Mouse (Mus musculus): ENCODE data around the gene Cd3d. TPM values are rescaled to one million over a fixed set of nuclear protein-coding genes. Genes with fewer than 3 reads are reported as not detected.

The Cd3d gene
- polyA plus RNA-seq, 1 experiment from 2014 or later, result not detected

- WGBS, result 69% methylated on average over 6 of the region's 6 CpGs
- H3K4me3 ChIP-seq (ENCODE audit: low read length), result no peak overlapping the region
- no peak overlapping the region for H3K9ac ChIP-seq (ENCODE audit: low read depth, low read length)
- no peaks in the 10 kb centered on the region for H3K9me3 ChIP-seq (ENCODE audit: control insufficient read depth, low read length)
- no peaks in the 10 kb centered on the region for H3K36me3 ChIP-seq (ENCODE audit: control insufficient read depth, insufficient read depth, low read length)
- ATAC-seq (ENCODE audit: low FRiP score, low TSS enrichment), result no peak
- no peak overlapping the region for H3K4me2 ChIP-seq (replicated peaks; ENCODE audit: low read depth, low read length)
- H3K27me3 ChIP-seq (ENCODE audit: control insufficient read depth, insufficient read depth, low read length), result no peaks in the 10 kb centered on the region
- no peak overlapping the region for H3K27ac ChIP-seq (ENCODE audit: low read depth, low read length)
- H3K4me1 ChIP-seq (ENCODE audit: control insufficient read depth, insufficient read depth, low read length), result 0 out of 2 replicates have a peak, but pooled peaks cover 5% of the 10 kb centered on the region
Observed at GRCm38 (mm10) chr9:44999171-44999570, 17.6 kb downstream of the Cd3d start.

DNA sequence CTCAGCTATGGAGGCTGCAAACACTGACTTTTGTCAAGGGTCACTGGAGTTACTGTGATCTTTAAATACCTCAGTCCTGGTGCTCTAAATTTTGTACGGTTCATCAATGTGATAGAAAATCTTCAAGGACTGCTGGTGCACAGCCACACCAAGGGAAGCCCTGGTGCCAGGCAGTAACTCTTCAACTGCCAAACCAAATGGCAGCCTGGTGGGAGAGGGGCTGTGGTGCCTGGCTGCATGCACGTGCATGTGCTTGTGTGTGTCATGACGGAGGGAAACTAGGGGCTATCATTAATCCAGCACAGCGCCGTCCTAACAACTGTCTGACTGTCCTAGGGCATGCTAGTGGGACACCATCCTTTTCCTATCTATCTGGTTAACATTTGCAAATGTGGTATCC, 18.2 kb downstream of the Cd3d start:
- 58% methylated on average over 5 of the region's 5 CpGs for WGBS
- no peaks in the 10 kb centered on the region for H3K27me3 ChIP-seq (ENCODE audit: control insufficient read depth, insufficient read depth, low read length)
- no peak overlapping the region for H3K4me2 ChIP-seq (replicated peaks; ENCODE audit: low read depth, low read length)
- H3K36me3 ChIP-seq (ENCODE audit: control insufficient read depth, insufficient read depth, low read length), result no peaks in the 10 kb centered on the region
- H3K27ac ChIP-seq (ENCODE audit: low read depth, low read length), result no peak overlapping the region
- ATAC-seq (ENCODE audit: low FRiP score, low TSS enrichment), result no peak
- 0 out of 2 replicates have a peak, but pooled peaks cover 5% of the 10 kb centered on the region for H3K4me1 ChIP-seq (ENCODE audit: control insufficient read depth, insufficient read depth, low read length)
- H3K9ac ChIP-seq (ENCODE audit: low read depth, low read length), result no peak overlapping the region
- H3K4me3 ChIP-seq (ENCODE audit: low read length), result no peak overlapping the region
- no peaks in the 10 kb centered on the region for H3K9me3 ChIP-seq (ENCODE audit: control insufficient read depth, low read length)

DNA sequence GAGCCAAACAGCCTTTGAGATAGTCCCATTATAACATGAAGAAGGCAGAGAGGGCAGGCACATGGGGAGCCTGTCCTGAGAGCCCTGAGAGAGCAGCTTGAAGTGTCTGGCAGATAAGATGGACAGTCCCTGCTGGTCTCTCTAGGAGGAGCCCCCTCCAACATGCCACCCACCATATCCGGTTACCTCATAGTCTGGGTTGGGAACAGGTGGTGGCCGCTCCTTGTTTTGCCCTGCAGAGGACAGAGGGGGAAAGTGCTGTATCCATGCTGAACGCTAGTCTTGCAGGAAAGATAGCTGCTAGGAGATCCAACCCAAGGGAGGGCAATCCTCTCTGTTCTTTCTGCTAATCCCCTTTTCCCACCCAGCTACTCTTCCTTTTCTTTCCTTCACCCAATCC, 18.7 kb downstream of the Cd3d start:
- WGBS, result 59% methylated on average over 3 of the region's 3 CpGs

GRCm38 (mm10) chr9:45007404-45007803, 25.8 kb downstream of the Cd3d start:
- H3K27me3 ChIP-seq (ENCODE audit: control insufficient read depth, insufficient read depth, low read length), result no peaks in the 10 kb centered on the region
- no peak overlapping the region for H3K9ac ChIP-seq (ENCODE audit: low read depth, low read length)
- H3K9me3 ChIP-seq (ENCODE audit: control insufficient read depth, low read length), result no peaks in the 10 kb centered on the region
- no peak overlapping the region for H3K4me2 ChIP-seq (replicated peaks; ENCODE audit: low read depth, low read length)
- no peak for ATAC-seq (ENCODE audit: low FRiP score, low TSS enrichment)
- H3K36me3 ChIP-seq (ENCODE audit: control insufficient read depth, insufficient read depth, low read length), result no peaks in the 10 kb centered on the region
- H3K27ac ChIP-seq (ENCODE audit: low read depth, low read length), result no peak overlapping the region
- no peak overlapping the region for H3K4me3 ChIP-seq (ENCODE audit: low read length)
- 81% methylated on average over 12 of the region's 12 CpGs for WGBS
- no peaks in the 10 kb centered on the region for H3K4me1 ChIP-seq (ENCODE audit: control insufficient read depth, insufficient read depth, low read length)

More for the DNA sequence above, 18.7 kb downstream of the Cd3d start:
- 0 out of 2 replicates have a peak, but pooled peaks cover 5% of the 10 kb centered on the region for H3K4me1 ChIP-seq (ENCODE audit: control insufficient read depth, insufficient read depth, low read length)
- H3K9ac ChIP-seq (ENCODE audit: low read depth, low read length), result no peak overlapping the region
- H3K4me2 ChIP-seq (replicated peaks; ENCODE audit: low read depth, low read length), result no peak overlapping the region
- 0 out of 2 replicates have a peak, but pooled peaks have one; percentile 35 for ATAC-seq (ENCODE audit: low FRiP score, low TSS enrichment)
- no peak overlapping the region for H3K27ac ChIP-seq (ENCODE audit: low read depth, low read length)
- H3K9me3 ChIP-seq (ENCODE audit: control insufficient read depth, low read length), result no peaks in the 10 kb centered on the region
- no peaks in the 10 kb centered on the region for H3K27me3 ChIP-seq (ENCODE audit: control insufficient read depth, insufficient read depth, low read length)
- no peak overlapping the region for H3K4me3 ChIP-seq (ENCODE audit: low read length)
- no peaks in the 10 kb centered on the region for H3K36me3 ChIP-seq (ENCODE audit: control insufficient read depth, insufficient read depth, low read length)

- no peak overlapping the region for H3K4me2 ChIP-seq (replicated peaks; ENCODE audit: low read depth, low read length)
- ATAC-seq (ENCODE audit: low FRiP score, low TSS enrichment), result no peak
- no peak overlapping the region for H3K9ac ChIP-seq (ENCODE audit: low read depth, low read length)
- no peaks in the 10 kb centered on the region for H3K36me3 ChIP-seq (ENCODE audit: control insufficient read depth, insufficient read depth, low read length)
- H3K27me3 ChIP-seq (ENCODE audit: control insufficient read depth, insufficient read depth, low read length), result no peaks in the 10 kb centered on the region
- 77% methylated on average over 4 of the region's 4 CpGs for WGBS
- H3K9me3 ChIP-seq (ENCODE audit: control insufficient read depth, low read length), result no peaks in the 10 kb centered on the region
- no peak overlapping the region for H3K4me3 ChIP-seq (ENCODE audit: low read length)
- no peaks in the 10 kb centered on the region for H3K4me1 ChIP-seq (ENCODE audit: control insufficient read depth, insufficient read depth, low read length)
- H3K27ac ChIP-seq (ENCODE audit: low read depth, low read length), result no peak overlapping the region
Observed at GRCm38 (mm10) chr9:45008342-45008741, 26.8 kb downstream of the Cd3d start.

DNA sequence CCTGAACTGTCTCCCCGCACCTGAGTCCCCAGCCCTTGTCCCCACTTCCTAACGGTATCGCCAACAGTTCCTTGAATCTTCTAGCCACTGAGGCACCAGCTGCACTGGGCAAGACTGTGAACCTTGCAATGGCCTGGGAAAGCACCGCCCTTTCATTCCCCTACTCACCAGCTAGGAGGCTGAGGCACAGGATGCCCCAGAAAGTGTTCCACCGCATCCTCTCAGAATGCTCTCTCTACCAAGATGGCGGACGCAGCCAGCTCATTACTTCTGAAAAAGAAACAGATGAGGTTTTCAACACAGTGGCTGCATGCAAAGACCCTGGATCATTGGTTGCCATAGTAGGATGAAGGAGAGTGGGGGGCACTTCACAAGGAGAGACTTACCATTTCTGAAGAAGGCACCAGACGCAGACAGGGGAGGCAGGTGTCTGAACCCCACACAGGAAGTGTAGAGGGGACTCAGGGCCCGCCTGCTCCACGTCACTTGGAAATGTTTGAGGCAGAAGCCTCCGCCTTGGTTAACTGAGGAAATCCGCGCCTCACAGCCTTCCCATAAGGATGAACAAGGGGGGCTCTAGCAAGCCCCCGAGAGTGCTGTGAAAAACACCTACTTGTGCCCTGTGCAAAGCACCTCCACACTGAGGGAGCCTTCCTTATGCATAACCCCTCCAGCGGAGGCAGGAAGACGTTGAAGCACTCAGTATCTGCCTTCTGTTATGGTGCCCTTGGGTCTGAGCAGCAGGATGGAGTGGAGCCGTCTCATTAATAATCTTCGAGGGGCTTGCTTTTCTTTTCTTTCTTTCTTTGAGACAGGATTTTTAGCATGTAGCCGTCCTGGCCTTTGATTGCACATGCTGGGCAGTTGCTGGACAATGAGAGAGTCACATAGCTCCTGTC, 27.8 kb downstream of the Cd3d start, which contains the start of gene Cd3e:
Cd3e (minus strand) TSS at position 448 of the 899 bp plus-strand sequence.
- Histone ChIP-seq H3K36me3 (ENCODE audit: control insufficient read depth, insufficient read depth, low read length) (no peaks in the 10 kb centered on the region), H3K9me3 (ENCODE audit: control insufficient read depth, low read length) (no peaks in the 10 kb centered on the region), H3K27ac (ENCODE audit: low read depth, low read length) (no peak within 1 kb of the TSS), H3K27me3 (ENCODE audit: control insufficient read depth, insufficient read depth, low read length) (no peaks in the 10 kb centered on the region), H3K4me1 (ENCODE audit: control insufficient read depth, insufficient read depth, low read length) (no peaks in the 10 kb centered on the region), H3K4me2 (replicated peaks; ENCODE audit: low read depth, low read length) (no peak within 1 kb of the TSS), H3K4me3 (ENCODE audit: low read length) (no peak within 1 kb of the TSS), H3K9ac (ENCODE audit: low read depth, low read length) (no peak within 1 kb of the TSS)
- no peak for ATAC-seq (ENCODE audit: low FRiP score, low TSS enrichment)
- WGBS, result 88% methylated on average over 19 of the region's 19 CpGs

GRCm38 (mm10) chr9:45010461-45010860, 28.9 kb downstream of the Cd3d start:
- WGBS, result 68% methylated on average over 4 of the region's 4 CpGs

DNA sequence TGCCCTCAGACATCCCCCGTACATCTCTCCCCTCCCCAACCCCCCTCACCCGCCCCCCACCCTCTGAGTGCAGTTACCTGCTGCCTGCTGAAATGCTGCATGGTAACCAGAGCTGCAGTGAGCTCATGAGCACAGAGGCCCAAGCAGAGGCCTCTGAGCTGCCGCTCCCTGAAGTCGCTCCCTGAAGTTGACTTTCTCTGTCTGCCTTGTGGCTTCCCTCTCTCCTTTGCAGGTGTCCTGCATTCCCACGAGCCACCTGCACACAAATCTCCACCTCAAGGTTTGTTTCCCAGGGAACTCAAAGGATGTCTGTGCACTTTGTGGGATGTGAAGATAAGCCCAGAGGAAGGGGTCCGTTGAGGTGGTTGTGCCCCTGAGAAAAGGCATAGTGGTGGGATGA, 29.7 kb downstream of the Cd3d start:
- no peak overlapping the region for H3K4me2 ChIP-seq (replicated peaks; ENCODE audit: low read depth, low read length)

More at GRCm38 (mm10) chr9:45010461-45010860, 28.9 kb downstream of the Cd3d start:
- H3K4me3 ChIP-seq (ENCODE audit: low read length), result no peak overlapping the region
- H3K4me2 ChIP-seq (replicated peaks; ENCODE audit: low read depth, low read length), result no peak overlapping the region
- ATAC-seq (ENCODE audit: low FRiP score, low TSS enrichment), result no peak
- H3K27ac ChIP-seq (ENCODE audit: low read depth, low read length), result no peak overlapping the region
- H3K4me1 ChIP-seq (ENCODE audit: control insufficient read depth, insufficient read depth, low read length), result no peaks in the 10 kb centered on the region
- H3K36me3 ChIP-seq (ENCODE audit: control insufficient read depth, insufficient read depth, low read length), result no peaks in the 10 kb centered on the region
- no peaks in the 10 kb centered on the region for H3K9me3 ChIP-seq (ENCODE audit: control insufficient read depth, low read length)
- H3K27me3 ChIP-seq (ENCODE audit: control insufficient read depth, insufficient read depth, low read length), result no peaks in the 10 kb centered on the region
- no peak overlapping the region for H3K9ac ChIP-seq (ENCODE audit: low read depth, low read length)

GRCm38 (mm10) chr9:45014879-45015278, 33.3 kb downstream of the Cd3d start:
- no peaks in the 10 kb centered on the region for H3K36me3 ChIP-seq (ENCODE audit: control insufficient read depth, insufficient read depth, low read length)
- 53% methylated on average over 2 of the region's 2 CpGs for WGBS
- ATAC-seq (ENCODE audit: low FRiP score, low TSS enrichment), result no peak
- H3K4me3 ChIP-seq (ENCODE audit: low read length), result no peak overlapping the region
- H3K27ac ChIP-seq (ENCODE audit: low read depth, low read length), result no peak overlapping the region
- H3K9me3 ChIP-seq (ENCODE audit: control insufficient read depth, low read length), result no peaks in the 10 kb centered on the region
- no peaks in the 10 kb centered on the region for H3K4me1 ChIP-seq (ENCODE audit: control insufficient read depth, insufficient read depth, low read length)
- no peaks in the 10 kb centered on the region for H3K27me3 ChIP-seq (ENCODE audit: control insufficient read depth, insufficient read depth, low read length)
- no peak overlapping the region for H3K9ac ChIP-seq (ENCODE audit: low read depth, low read length)
- no peak overlapping the region for H3K4me2 ChIP-seq (replicated peaks; ENCODE audit: low read depth, low read length)

More for the DNA sequence above, 29.7 kb downstream of the Cd3d start:
- H3K27ac ChIP-seq (ENCODE audit: low read depth, low read length), result no peak overlapping the region
- H3K9ac ChIP-seq (ENCODE audit: low read depth, low read length), result no peak overlapping the region
- no peaks in the 10 kb centered on the region for H3K4me1 ChIP-seq (ENCODE audit: control insufficient read depth, insufficient read depth, low read length)
- no peak overlapping the region for H3K4me3 ChIP-seq (ENCODE audit: low read length)
- H3K9me3 ChIP-seq (ENCODE audit: control insufficient read depth, low read length), result no peaks in the 10 kb centered on the region
- H3K27me3 ChIP-seq (ENCODE audit: control insufficient read depth, insufficient read depth, low read length), result no peaks in the 10 kb centered on the region
- ATAC-seq (ENCODE audit: low FRiP score, low TSS enrichment), result no peak
- no peaks in the 10 kb centered on the region for H3K36me3 ChIP-seq (ENCODE audit: control insufficient read depth, insufficient read depth, low read length)
- WGBS, result 44% methylated on average over 6 of the region's 6 CpGs
